Mouse (Mus musculus) stomach, postnatal 0 days (tissue): ENCODE results near the gene Rtbdn. TPM values are rescaled to one million over a fixed set of nuclear protein-coding genes. Genes with fewer than 3 reads are reported as not detected.
A peak's percentile ranks its signal among the peaks of the same experiment; 100 is the strongest.

Experiments used
- ATAC-seq: fragments of 200-750 bp; cut with Nextera tagmentation; 2 replicates; pipeline ENCODE4 v1.8.0; 2017; ENCODE audit not compliant: low FRiP score, low TSS enrichment
- DNase-seq: peaks from one replicate; pipeline ENCODE4 v3.0.0-alpha.2; 2016; ENCODE audit warnings: low spot score
- H3K27ac ChIP-seq: fragments of 300-500 bp; sonication (generic); replicated peaks from 2 replicates; pipeline ENCODE4 v1.5.1; 2014; ENCODE audit warnings: mild to moderate bottlenecking, control low read depth
- H3K27me3 ChIP-seq: fragments of 300-500 bp; sonication (generic); 2 replicates; pipeline ENCODE4 v1.6.1; 2014; ENCODE audit warnings: low read length; ENCODE audit not compliant: control insufficient read depth, insufficient read depth
- H3K36me3 ChIP-seq: fragments of 300-500 bp; sonication (generic); 2 replicates; pipeline ENCODE4 v1.6.1; 2014; ENCODE audit warnings: low read length, mixed read lengths; ENCODE audit not compliant: control insufficient read depth, insufficient read depth
- H3K4me1 ChIP-seq: fragments of 300-500 bp; sonication (generic); replicated peaks from 2 replicates; pipeline ENCODE4 v1.6.1; 2014; ENCODE audit warnings: antibody characterized with exemption; ENCODE audit not compliant: control insufficient read depth, insufficient read depth
- H3K4me2 ChIP-seq: fragments of 300-500 bp; sonication (generic); replicated peaks from 2 replicates; pipeline ENCODE4 v1.6.1; 2014; ENCODE audit warnings: low read depth, mild to moderate bottlenecking, control low read depth, moderate library complexity
- H3K4me3 ChIP-seq: fragments of 300-500 bp; sonication (generic); 2 replicates; pipeline ENCODE4 v1.5.1; 2014; ENCODE audit warnings: low read depth, low read length, control low read depth
- H3K9ac ChIP-seq: fragments of 300-500 bp; sonication (generic); 2 replicates; pipeline ENCODE4 v1.6.1; 2014; ENCODE audit warnings: mild to moderate bottlenecking, low read length, control low read depth, mixed read lengths
- H3K9me3 ChIP-seq: fragments of 300-500 bp; sonication (generic); 2 replicates; pipeline ENCODE4 v1.6.1; 2016; ENCODE audit warnings: low read length; ENCODE audit not compliant: control insufficient read depth
- CTCF ChIP-seq: IDR thresholded peaks from 2 replicates; pipeline ENCODE4 v1.5.1; 2016; ENCODE audit warnings: antibody characterized with exemption, low read depth, mild to moderate bottlenecking, moderate library complexity
- EP300 ChIP-seq: optimal IDR thresholded peaks from 2 replicates; pipeline ENCODE3; 2016; ENCODE audit warnings: antibody characterized with exemption
- WGBS: fragments of 180-500 bp; shearing (Covaris S2); extraction: QIAGEN DNeasy Blood & Tissue Kit; methylation state at CpG from one replicate; pipeline ENCODE4 v1.1.7; 2014; 5-methylcytosine and 5-hydroxymethylcytosine counted together
- polyA plus RNA-seq: library from polyadenylated mRNA; unstranded; fragments of >200 nt; fragmentation: Nextera tagmentation; extraction: Ambion mirVana; gene quantifications from 2 replicates; pipeline ENCODE4 v1.2.1, GENCODE M21; 2015

Gene Rtbdn
- polyA plus RNA-seq, 1 experiment from 2014 or later: 0.05 TPM

DNA sequence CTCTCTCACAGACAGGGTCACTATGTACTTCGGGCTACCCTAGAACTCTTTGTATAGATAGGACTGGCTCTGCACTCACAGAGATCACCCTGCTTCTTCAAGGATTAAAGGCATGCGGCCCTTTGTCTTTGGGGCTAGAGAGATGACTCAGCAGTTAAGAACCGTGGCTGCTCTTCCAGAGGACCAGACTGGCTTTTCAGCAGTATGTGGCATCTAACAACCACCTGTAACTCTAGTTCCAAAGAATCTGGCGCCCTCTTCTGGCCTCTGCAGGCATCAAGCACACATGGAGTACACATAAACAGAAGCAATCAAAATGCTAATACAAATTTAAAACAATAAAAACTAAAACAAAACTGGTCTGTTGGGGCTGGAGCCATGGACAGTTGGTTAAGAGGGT is 32.8 kb upstream of the Rtbdn start:
- TF ChIP-seq EP300: no peak
- peak; percentile 63 for TF ChIP-seq CTCF
- DNase-seq (peak; percentile 68), ATAC-seq (0 out of 2 replicates have a peak, but pooled peaks have one; percentile 6)
- H3K9me3 ChIP-seq: no peaks in the 10 kb centered on the region
- H3K27ac ChIP-seq: no peak overlapping the region
- no peak overlapping the region for H3K9ac ChIP-seq
- H3K27me3 ChIP-seq: no peaks in the 10 kb centered on the region
- 0 out of 2 replicates have a peak, but pooled peaks cover 3% of the 10 kb centered on the region for H3K4me1 ChIP-seq
- WGBS: 27% methylated on average over 4 of the region's 4 CpGs
- H3K36me3 ChIP-seq: no peaks in the 10 kb centered on the region
- H3K4me3 ChIP-seq: no peak overlapping the region
- H3K4me2 ChIP-seq: peak overlapping the region; percentile 65; the same call in 1 of the 2 replicates

DNA sequence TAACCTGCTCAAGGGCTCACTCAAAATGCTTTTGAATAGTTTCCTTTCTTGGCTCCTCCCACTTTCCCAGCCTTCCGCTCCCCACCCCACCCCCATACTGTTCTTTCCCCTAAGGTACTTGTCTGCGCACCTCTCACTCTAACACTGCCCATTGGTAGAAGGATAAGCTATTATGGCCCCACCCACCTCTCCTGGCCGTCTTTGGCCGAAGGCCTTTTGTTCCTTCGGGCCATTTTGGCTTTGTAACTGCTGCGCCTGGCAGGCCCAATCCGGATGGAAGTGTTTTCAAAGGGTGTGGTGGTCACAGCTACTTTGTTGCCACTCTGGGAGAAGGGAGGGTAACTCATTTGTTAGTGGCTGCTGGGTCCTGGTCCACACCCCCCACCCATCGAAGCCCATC is 31.5 kb upstream of the Rtbdn start:
- no peak overlapping the region for H3K4me3 ChIP-seq
- H3K27me3 ChIP-seq: no peaks in the 10 kb centered on the region
- no peak overlapping the region for H3K4me2 ChIP-seq
- no peak for DNase-seq
- no peaks in the 10 kb centered on the region for H3K9me3 ChIP-seq
- WGBS: 68% methylated on average over 8 of the region's 8 CpGs
- no peak for TF ChIP-seq EP300
- no peak for TF ChIP-seq CTCF
- no peak overlapping the region for H3K9ac ChIP-seq
- H3K36me3 ChIP-seq: no peaks in the 10 kb centered on the region
- 0 out of 2 replicates have a peak, but pooled peaks cover 3% of the 10 kb centered on the region for H3K4me1 ChIP-seq
- 0 out of 2 replicates have a peak, but pooled peaks have one; percentile 30 for ATAC-seq
- no peak overlapping the region for H3K27ac ChIP-seq

DNA sequence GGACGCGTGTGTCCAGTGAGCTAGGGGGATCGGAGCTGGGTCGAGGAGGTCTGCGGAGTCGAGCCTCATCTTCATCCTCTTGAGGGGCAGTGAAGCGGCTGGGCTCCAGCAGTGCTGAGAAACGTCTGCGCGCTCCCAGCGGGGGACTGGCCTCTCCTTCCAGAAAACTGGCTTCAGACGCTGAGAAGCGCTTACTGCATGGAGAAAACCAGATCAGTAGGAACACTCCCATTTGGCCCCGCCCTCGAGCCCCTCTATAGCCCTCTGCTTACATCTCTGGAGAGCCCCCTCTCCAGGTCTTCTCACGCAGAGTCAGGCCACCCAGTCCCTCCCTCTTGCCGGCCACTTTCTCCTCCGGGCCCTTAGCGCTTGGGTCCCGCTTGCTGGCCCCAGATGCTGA is 29.0 kb upstream of the Rtbdn start:
- Histone ChIP-seq H3K27me3 (no peaks in the 10 kb centered on the region), H3K4me3 (no peak overlapping the region), H3K27ac (no peak overlapping the region), H3K9me3 (no peaks in the 10 kb centered on the region), H3K4me1 (no peaks in the 10 kb centered on the region), H3K4me2 (no peak overlapping the region), H3K36me3 (no peaks in the 10 kb centered on the region), H3K9ac (no peak overlapping the region)
- TF ChIP-seq EP300 (no peak), CTCF (no peak)
- no peak for DNase-seq
- WGBS: 48% methylated on average over 20 of the region's 20 CpGs
- ATAC-seq: no peak

DNA sequence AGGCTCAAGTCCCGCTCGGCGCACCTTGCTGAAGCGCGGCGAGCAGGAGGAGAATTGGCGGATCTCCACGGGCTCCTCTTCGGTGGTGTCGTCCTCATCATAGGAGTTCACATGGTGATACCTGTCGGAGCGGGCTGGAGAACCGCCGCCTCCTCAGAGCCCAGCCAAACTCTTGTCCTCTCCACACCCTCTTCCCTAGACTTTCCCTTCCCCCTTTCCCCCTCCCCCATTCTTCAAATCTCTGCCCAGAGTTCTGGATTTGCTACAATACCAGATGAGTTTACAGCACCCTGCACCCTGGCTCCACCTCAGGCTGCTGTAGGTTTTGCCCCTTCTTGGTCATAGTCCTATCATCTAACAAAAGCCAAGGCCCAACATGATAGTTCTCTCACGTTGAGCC is 28.1 kb upstream of the Rtbdn start:
- no peak overlapping the region for H3K4me2 ChIP-seq
- no peak overlapping the region for H3K9ac ChIP-seq
- H3K36me3 ChIP-seq: no peaks in the 10 kb centered on the region
- no peaks in the 10 kb centered on the region for H3K4me1 ChIP-seq
- TF ChIP-seq EP300: no peak
- no peak for TF ChIP-seq CTCF
- no peaks in the 10 kb centered on the region for H3K27me3 ChIP-seq
- H3K9me3 ChIP-seq: no peaks in the 10 kb centered on the region
- 90% methylated on average over 15 of the region's 15 CpGs for WGBS
- ATAC-seq: no peak
- no peak overlapping the region for H3K27ac ChIP-seq
- no peak for DNase-seq
- no peak overlapping the region for H3K4me3 ChIP-seq

DNA sequence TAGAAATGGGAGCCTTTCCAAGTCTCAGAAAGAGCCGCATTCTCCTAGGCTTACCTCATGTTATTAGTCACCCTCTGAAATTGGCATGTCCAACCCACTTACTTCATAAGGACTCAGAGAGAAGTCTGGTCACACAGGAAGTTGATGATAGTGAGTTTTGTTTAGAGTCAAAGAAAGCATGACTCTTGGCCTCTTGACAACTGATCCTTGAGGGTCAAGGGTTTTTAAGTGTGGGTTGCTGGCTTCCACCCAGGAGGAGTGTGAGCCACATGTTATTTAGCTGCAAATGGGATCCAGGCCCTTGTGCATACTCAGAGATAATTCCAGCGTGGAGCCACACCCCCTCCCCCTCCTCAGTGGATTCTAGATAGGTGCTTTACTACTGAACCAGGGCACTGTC is 25.2 kb upstream of the Rtbdn start:
- TF ChIP-seq EP300: no peak
- no peak for TF ChIP-seq CTCF
- Histone ChIP-seq H3K9me3 (no peaks in the 10 kb centered on the region), H3K4me1 (no peaks in the 10 kb centered on the region), H3K36me3 (no peaks in the 10 kb centered on the region), H3K27ac (no peak overlapping the region), H3K27me3 (no peaks in the 10 kb centered on the region), H3K4me3 (no peak overlapping the region), H3K4me2 (no peak overlapping the region), H3K9ac (no peak overlapping the region)
- ATAC-seq: no peak
- no peak for DNase-seq
- 63% methylated on average over 2 of the region's 2 CpGs for WGBS

DNA sequence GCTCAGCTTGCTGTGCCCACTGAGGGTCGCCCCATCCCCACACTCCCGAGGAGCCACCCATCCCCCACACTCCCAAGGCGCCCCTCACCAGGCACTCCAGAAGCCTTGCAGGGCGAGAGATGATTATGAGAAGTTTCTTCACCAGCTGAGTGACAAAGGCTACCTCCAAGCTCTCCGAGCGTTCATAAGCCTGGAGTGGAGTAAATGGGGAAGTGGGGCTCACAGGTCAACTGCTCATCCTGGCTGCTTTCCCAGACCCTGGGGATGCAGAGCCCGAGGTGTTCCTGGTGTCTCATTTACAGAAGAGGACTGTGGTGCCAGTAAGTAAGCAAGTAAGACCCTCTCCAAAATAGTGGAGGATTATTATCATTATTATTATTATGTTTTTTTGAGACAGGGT is 21.2 kb upstream of the Rtbdn start:
- Histone ChIP-seq H3K9ac (no peak overlapping the region), H3K27me3 (no peaks in the 10 kb centered on the region), H3K27ac (no peak overlapping the region), H3K4me3 (no peak overlapping the region), H3K4me1 (no peaks in the 10 kb centered on the region), H3K4me2 (no peak overlapping the region), H3K9me3 (no peaks in the 10 kb centered on the region), H3K36me3 (no peaks in the 10 kb centered on the region)
- WGBS: 57% methylated on average over 7 of the region's 7 CpGs
- TF ChIP-seq CTCF: no peak
- TF ChIP-seq EP300: no peak
- ATAC-seq (no peak), DNase-seq (no peak)
